Mouse (Mus musculus) ES-CJ7 (cell line): ENCODE results near the gene Akap8l.

ENCODE experiments used
- DNase-seq: peaks from one replicate; pipeline ENCODE4 v3.0.0; 2011; ENCODE audit warnings: low read depth, low spot score

Akap8l gene

GRCm38 (mm10) chr17:32319950-32320349 lies 30.5 kb downstream of the Akap8l start:
- DNase-seq: peak; percentile 25

DNA sequence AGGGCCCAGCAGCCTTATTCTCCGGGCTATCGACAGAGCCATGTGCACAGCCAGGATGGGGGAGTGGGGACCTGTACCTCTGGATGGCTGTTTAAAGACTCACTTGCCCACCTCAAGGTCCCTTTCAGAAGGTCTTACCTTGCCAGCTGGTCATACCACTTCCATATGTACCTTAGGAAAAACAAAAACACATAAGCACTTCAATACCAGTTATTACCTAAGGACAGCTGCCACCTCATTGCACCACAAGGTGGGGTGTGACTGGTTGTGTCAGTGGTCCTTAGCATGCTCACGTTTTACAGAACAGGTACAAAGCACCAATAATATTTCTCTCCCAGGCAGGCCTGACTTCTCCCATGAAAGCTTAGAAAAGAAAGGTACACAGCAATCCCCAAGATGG lies 32.7 kb downstream of the Akap8l start:
- DNase-seq: no peak

DNA sequence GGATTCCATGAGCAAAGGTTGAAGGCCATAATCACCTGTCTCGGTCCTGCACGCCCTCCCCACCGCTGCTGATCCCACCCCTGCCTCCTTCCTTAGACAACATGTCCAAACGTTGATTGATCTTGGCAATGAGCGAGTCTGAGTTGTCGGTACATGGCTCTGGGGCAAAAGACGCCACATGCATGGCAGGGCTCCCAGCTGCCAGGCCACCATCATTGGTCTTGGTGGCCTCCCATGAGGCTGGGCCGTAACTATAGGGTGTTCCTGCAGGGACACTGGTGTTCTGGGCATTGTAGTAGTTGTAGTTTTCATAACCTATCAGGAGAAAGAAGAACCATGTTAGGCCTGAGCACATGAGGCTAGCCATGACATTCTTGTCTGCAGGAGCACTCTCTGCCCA lies 33.4 kb downstream of the Akap8l start:
- no peak for DNase-seq

GRCm38 (mm10) chr17:32315560-32315959 lies 34.8 kb downstream of the Akap8l start:
- DNase-seq: no peak

- DNase-seq: no peak
These were observed 36.5 kb downstream of the Akap8l start for GRCm38 (mm10) chr17:32313892-32314291.

DNA sequence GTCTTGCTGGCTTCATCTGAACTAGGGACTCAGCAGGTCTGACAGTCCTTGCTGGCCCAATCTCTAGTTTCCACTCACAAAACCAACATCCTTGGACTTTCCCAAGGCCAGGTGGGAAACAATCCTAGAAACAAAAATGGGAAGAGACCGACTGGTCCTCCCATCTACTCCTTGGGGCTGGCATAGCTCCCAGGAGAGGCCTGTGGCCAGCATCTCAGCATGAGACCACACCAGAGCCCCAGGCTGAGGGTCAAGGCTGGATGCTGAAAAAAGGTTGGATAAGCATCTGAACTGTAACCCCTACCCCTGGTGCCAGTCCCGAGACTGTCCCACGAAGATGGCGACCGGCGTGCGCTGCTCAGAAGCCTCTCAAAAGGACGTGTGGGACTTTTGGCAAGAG lies 37.6 kb downstream of the Akap8l start:
- no peak for DNase-seq

DNA sequence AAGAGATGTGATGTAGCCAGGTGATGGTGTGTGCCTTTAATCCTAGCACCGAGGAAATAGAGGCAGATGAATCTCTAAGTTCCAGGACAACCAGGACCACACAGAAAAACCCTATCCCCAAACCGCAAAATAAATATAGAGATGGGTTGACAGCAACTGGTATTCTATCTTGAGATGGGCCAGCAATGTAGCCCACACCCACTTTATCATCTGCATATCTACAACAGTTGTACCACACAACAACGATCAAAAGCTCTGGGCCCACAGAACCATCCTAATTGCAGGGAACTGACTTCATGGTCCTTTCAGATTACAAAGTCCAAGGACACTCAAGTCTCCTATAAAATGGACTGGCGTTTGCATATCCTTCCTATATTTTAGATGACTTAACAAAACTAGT lies 42.4 kb downstream of the Akap8l start:
- DNase-seq: no peak

GRCm38 (mm10) chr17:32298125-32298524 lies 52.3 kb downstream of the Akap8l start:
- peak; percentile 54 for DNase-seq

DNA sequence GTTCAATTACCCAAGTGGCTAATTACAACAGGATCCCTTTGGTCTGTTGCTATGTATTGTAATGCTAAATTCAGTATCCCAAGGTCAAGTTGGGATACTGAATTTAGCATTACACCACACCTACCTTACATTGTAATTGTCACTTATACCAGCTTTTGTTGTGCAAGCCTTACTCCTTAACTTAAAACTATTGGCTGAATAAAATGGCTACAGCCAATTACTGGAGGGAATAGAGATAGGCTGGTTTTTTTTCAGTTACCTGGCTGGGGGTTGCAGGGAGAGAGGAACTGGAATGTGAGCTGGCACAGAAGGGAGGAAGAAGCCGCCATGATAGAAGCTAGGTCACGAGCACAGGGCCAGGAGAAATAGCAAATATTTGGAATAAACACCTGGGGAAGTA lies 54.5 kb downstream of the Akap8l start:
- DNase-seq: peak; percentile 97

DNA sequence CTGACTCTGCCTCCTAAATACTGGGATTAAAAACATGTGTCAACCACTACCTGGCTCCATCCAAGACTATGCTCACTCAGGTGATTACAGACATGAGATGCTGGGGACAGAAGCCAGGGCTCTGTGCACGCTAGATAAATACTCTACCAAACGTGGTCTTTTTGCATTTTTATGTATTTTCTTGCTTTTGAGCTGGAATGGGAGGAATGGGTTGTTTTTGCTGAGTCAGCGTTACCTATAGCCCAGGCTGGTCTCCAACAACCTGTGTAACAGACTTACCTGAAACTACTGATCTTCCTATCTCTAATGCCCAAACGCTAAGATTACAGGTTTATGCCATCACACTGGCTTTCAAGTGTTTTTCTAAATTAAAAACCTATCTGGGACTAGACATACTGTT lies 55.2 kb downstream of the Akap8l start:
- DNase-seq: no peak

DNA sequence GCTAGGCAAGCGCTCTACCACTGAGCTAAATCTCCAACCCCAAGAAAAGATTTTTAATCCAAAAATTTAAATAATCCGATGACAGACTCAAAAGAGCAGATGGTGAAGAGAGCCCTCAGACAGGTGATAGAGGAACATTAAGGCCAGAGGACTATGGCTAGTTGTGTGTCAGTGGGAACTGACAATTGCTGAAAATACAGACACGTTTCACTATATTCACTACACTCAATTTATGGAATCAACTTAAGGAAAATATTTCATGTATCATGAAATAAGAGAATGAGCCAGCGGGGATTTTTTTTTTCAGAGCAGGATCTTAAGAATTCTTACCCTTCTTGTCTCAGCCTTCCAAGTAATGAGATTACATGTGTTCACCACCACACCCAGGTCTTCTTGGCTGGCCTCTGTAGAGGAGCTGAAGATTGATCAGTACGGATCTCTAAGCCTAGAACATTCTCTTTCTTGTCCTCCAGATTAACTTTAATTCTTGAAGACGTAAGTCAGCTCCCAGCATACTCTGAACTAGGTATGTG lies 65.2 kb downstream of the Akap8l start:
- DNase-seq: no peak

GRCm38 (mm10) chr17:32284262-32285137 lies 65.9 kb downstream of the Akap8l start, which contains the start of gene Brd4:
Brd4 (minus strand) TSS chr17:32284722.
- peak; percentile 88 for DNase-seq

GRCm38 (mm10) chr17:32283771-32284221 lies 66.6 kb downstream of the Akap8l start:
- DNase-seq: peak; percentile 42

- DNase-seq: peak; percentile 43
These were observed 67.1 kb downstream of the Akap8l start for GRCm38 (mm10) chr17:32283341-32283740.

- DNase-seq: no peak
These were observed 68.6 kb downstream of the Akap8l start for GRCm38 (mm10) chr17:32281611-32282310.

DNA sequence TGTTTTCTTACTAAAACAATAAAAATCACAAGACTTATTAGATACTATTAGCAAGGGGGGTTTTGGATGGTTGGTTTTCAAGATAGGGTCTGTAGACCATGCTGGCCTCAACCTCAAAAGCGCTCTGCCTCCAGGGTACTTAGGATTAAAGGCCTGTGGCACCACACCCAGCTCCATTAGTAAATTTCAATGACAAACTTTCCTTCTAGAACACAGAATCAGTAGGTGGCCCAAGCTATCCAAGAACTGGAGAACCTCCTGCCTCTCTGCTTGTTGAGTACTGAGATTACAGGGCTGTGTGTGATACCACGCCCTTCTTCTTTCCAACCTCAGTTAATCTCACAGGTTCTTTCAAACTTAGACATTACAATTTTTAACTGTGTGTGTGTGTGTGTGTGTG lies 69.3 kb downstream of the Akap8l start:
- peak; percentile 86 for DNase-seq

DNA sequence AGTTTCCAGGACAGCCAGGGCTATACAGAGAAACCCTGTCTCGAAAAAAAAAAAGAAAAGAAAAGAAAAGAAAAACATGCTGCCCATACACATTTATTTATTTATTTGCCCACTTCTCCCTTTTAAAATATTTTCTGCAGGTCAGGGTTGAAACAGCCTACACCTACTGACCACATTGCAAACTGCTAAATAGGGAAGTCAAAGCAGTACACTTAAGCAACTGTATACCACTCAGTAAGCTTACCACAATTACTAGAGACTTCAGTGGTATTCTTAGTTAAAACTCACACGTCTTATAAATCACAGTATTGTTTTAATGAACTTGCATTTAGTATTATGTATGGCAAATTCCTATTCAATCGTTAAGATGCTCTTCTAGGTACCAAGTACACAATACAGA lies 69.8 kb downstream of the Akap8l start:
- DNase-seq: no peak

DNA sequence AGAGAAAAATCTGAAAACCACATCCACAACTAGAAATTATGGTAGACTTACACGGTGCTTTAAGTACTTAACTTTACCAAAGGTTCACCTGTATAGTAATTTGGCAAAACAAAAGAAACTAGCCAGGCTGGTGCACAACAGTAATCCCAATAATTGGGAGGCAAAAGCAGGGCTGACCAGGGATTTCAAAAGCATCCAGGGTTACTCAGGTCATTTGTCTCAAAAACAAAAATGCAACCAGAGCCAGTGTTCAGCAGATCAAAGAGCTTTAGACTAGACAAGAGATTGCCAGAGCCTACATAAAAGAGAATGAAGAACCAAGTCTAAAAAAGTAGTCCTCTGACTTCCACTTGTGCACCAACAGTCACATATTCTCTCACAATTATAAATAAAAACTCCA lies 73.2 kb downstream of the Akap8l start:
- DNase-seq: no peak

- DNase-seq: no peak
These were observed 74.8 kb downstream of the Akap8l start for GRCm38 (mm10) chr17:32275568-32275967.
